Mouse (Mus musculus) midbrain, embryonic 13.5 days (tissue): ENCODE data around the gene Sh3pxd2a. TPM values are rescaled to one million over a fixed set of nuclear protein-coding genes. Genes with fewer than 3 reads are reported as not detected.

Experiments
- ATAC-seq: fragments of 200-750 bp; cut with Nextera tagmentation; 2 replicates; pipeline ENCODE4 v1.8.0; 2017; ENCODE audit warnings: mild to moderate bottlenecking, moderate TSS enrichment, moderate library complexity
- H3K27ac ChIP-seq: fragments of 300-500 bp; sonication (generic); 2 replicates; pipeline ENCODE4 v1.5.1; 2015; ENCODE audit warnings: inconsistent platforms, mild to moderate bottlenecking, moderate library complexity
- H3K27me3 ChIP-seq: fragments of 300-500 bp; sonication (generic); 2 replicates; pipeline ENCODE4 v1.6.1; 2015; ENCODE audit warnings: mild to moderate bottlenecking, inconsistent platforms
- H3K36me3 ChIP-seq: fragments of 300-500 bp; sonication (generic); 2 replicates; pipeline ENCODE4 v1.6.1; 2015; ENCODE audit warnings: mild to moderate bottlenecking, inconsistent platforms
- H3K4me1 ChIP-seq: fragments of 300-500 bp; sonication (generic); replicated peaks from 2 replicates; pipeline ENCODE4 v1.6.1; 2015; ENCODE audit warnings: inconsistent platforms
- H3K4me2 ChIP-seq: fragments of 300-500 bp; sonication (generic); replicated peaks from 2 replicates; pipeline ENCODE4 v1.6.1; 2015; ENCODE audit warnings: moderate library complexity, mild to moderate bottlenecking, inconsistent platforms
- H3K4me3 ChIP-seq: fragments of 300-500 bp; sonication (generic); replicated peaks from 2 replicates; pipeline ENCODE4 v1.5.1; 2015; ENCODE audit warnings: mild to moderate bottlenecking, inconsistent platforms
- H3K9ac ChIP-seq: fragments of 300-500 bp; sonication (generic); replicated peaks from 2 replicates; pipeline ENCODE4 v1.6.1; 2015; ENCODE audit warnings: mild to moderate bottlenecking, inconsistent platforms
- H3K9me3 ChIP-seq: fragments of 300-500 bp; sonication (generic); 2 replicates; pipeline ENCODE4 v1.6.1; 2016; ENCODE audit warnings: mild to moderate bottlenecking, inconsistent platforms
- WGBS: fragments of 180-500 bp; shearing (Covaris S2); methylation state at CpG from one replicate; pipeline ENCODE4 v1.1.7; 2015; 5-methylcytosine and 5-hydroxymethylcytosine counted together
- polyA plus RNA-seq: library from polyadenylated mRNA; unstranded; fragments of >200 nt; fragmentation: Nextera tagmentation; extraction: Ambion mirVana; gene quantifications from 2 replicates; pipeline ENCODE4 v1.2.1, GENCODE M21; 2015

Gene Sh3pxd2a
- polyA plus RNA-seq = 2.0 and 2.2 TPM in 2 replicates

DNA sequence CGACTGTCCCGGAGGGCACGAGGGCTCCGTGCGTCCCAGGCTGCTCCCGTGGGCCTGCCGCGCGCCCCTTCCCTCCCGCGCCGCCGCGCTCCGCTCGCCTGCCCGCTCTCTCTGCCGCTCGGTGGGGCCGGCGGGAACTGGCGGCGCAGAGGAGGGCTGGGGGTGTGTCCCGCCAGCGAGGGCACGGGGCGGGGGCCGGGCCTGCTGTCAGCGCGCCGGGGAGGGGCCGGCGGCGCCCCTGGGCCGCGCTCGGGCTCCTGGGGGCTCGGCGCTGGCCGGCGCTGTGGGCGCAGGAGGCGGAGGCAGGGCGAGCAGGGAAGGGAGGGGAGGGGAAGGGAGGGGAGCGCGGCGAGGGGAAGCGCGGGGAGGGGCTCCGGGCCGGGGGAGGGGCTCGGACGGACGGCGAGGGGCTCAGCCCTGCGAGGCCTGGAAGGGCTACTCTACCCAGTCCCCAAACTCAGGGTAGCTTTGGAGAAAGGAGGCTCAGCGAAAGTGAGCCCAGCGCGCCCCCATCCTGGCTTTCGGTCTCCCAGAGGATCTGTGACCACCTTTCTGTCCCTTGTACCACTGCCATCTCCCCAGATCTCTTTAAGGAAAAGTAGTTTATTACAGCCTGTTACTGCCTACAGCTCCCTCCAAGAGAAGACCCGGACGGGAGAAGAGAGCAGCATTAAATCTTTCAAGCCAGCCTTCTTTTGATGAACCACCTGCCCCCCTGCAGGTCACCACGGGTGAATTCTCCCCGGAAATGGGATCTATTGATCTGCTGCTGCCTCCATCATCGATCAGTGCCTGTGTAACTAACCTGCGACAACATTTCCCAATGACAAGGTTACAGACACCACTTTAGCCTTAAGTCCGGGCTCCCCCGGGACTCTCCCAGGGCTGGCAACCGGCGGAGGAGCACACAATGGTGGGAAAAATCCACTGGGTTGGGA lies at the start of gene Sh3pxd2a:
Gene Sh3pxd2a, minus strand, starts transcription at position 98 of the 938 bp plus-strand sequence.
- peak within 1 kb of the TSS; percentile 79 for H3K4me3 ChIP-seq
- WGBS = under 1% methylated on average over 47 of the region's 70 CpGs
- no peaks in the 10 kb centered on the region for H3K9me3 ChIP-seq
- no peaks in the 10 kb centered on the region for H3K36me3 ChIP-seq
- H3K27me3 ChIP-seq = no peaks in the 10 kb centered on the region
- ATAC-seq = peak; percentile 88
- peak within 1 kb of the TSS; percentile 79 for H3K27ac ChIP-seq
- peak within 1 kb of the TSS; percentile 95 for H3K4me2 ChIP-seq
- H3K9ac ChIP-seq = peak within 1 kb of the TSS; percentile 86
- peaks cover 37% of the 10 kb centered on the region for H3K4me1 ChIP-seq

DNA sequence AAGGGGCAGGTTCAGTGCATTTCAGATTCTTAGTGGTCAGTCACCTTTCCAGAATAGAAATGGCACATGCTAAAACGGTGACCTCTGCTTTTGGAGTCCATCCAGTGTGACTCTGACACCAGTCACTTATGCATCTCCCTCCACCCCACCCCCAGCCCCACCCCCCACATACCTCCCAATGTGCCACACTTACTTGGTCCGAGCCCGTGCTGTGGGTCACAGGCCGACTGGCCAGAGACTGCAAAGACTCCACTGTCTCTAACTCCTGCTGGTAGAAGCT lies 49.4 kb upstream of the Sh3pxd2a start:
- Histone ChIP-seq H3K36me3 (peaks cover 26% of the 10 kb centered on the region), H3K27me3 (no peaks in the 10 kb centered on the region), H3K9ac (no peak overlapping the region), H3K4me1 (peaks cover 16% of the 10 kb centered on the region), H3K4me2 (no peak overlapping the region), H3K4me3 (no peak overlapping the region), H3K27ac (no peak overlapping the region), H3K9me3 (no peaks in the 10 kb centered on the region)
- 80% methylated on average over 4 of the region's 4 CpGs for WGBS
- no peak for ATAC-seq

DNA sequence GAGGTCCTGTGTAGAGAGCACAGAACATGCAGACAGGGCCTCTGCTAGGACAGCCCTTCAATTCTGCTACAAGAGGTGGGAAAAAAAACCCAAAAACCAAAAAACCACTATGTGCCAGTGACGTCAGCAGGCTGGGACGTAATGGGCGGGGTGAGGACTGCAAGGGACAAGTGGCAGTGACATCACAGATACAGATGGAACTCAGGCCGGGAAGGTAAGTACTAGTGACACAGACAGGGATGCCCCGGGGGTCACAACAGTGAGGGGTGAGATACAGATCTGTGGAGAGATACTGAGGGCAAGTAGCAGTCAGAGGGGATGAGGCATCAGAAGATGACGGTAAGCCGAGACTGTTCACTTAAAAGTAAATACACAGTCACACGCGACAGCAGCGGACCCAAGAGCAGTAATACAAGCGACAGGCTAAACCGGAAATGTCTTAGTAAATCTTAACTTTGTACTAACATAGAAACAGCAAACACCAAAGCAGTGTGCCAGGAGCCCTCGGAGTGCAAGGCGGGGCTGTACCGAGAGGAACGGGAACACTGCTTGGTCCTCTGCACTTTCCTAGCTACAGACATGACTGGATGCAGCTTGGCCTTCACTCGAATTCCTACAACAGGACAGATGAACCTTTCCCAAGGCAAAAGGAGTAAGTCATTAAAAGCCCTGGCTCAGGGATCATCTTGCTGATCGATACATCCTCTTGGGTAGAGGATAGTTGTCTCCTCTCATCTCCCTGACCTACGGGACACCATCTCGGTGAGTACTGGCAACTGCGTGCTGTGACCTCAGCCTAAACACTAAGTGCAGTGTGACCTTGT lies 48.8 kb upstream of the Sh3pxd2a start:
- Histone ChIP-seq H3K27me3 (no peaks in the 10 kb centered on the region), H3K9me3 (no peaks in the 10 kb centered on the region), H3K4me1 (peaks cover 16% of the 10 kb centered on the region), H3K4me3 (no peak overlapping the region), H3K4me2 (no peak overlapping the region), H3K27ac (no peak overlapping the region), H3K36me3 (peaks cover 26% of the 10 kb centered on the region), H3K9ac (no peak overlapping the region)
- ATAC-seq = no peak
- 92% methylated on average over 21 of the region's 21 CpGs for WGBS

DNA sequence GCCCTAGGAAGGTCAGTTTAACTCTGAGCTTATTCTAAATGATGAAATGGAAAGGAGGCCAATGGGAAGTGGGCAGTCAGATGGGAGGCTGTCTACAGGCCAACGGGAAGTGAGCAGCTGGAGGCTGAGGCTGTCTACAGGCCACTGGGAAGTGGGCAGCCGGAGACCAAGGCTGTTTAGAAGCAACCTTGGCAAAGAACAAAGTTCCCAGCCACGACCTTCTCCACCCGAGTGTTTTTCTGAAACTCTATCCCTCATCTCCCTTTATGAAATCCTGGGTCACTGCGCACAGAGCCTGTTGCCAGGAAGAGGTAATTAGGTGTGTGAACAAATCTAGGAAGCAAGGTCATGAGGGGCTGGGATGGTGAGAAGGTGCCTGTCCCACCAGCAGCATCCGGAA lies 47.8 kb upstream of the Sh3pxd2a start:
- H3K4me1 ChIP-seq = peaks cover 22% of the 10 kb centered on the region
- peaks cover 26% of the 10 kb centered on the region for H3K36me3 ChIP-seq
- no peak overlapping the region for H3K4me3 ChIP-seq
- H3K4me2 ChIP-seq = no peak overlapping the region
- ATAC-seq = no peak
- H3K9ac ChIP-seq = no peak overlapping the region
- no peaks in the 10 kb centered on the region for H3K27me3 ChIP-seq
- H3K27ac ChIP-seq = no peak overlapping the region
- 89% methylated on average over 6 of the region's 6 CpGs for WGBS
- H3K9me3 ChIP-seq = no peaks in the 10 kb centered on the region

DNA sequence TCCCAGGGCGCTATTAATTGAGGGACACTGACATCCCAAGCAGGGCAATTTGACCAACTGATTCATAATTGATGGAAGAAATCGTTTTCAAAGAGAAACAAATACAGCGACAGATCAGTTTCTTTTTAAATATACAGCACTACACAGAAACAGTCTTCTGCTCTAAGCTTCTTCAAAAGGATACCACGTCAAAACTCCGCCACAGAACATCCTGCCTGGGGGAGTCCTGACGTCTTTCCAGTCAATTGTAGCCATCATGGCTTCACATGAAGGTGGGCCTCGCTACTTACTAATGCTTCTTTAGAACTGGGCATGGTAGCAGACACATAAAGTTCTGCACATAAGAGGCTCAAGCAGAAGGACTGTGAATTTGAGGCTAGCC lies 47.1 kb upstream of the Sh3pxd2a start:
- no peak for ATAC-seq
- Histone ChIP-seq H3K4me2 (peak overlapping the region; percentile 25), H3K4me3 (no peak overlapping the region), H3K27ac (peak overlapping the region; percentile 54), H3K9me3 (no peaks in the 10 kb centered on the region), H3K36me3 (peaks cover 26% of the 10 kb centered on the region), H3K9ac (0 out of 2 replicates have a peak overlapping the region, but pooled peaks have one; percentile 24), H3K27me3 (no peaks in the 10 kb centered on the region), H3K4me1 (peaks cover 22% of the 10 kb centered on the region)
- 62% methylated on average over 7 of the region's 7 CpGs for WGBS

DNA sequence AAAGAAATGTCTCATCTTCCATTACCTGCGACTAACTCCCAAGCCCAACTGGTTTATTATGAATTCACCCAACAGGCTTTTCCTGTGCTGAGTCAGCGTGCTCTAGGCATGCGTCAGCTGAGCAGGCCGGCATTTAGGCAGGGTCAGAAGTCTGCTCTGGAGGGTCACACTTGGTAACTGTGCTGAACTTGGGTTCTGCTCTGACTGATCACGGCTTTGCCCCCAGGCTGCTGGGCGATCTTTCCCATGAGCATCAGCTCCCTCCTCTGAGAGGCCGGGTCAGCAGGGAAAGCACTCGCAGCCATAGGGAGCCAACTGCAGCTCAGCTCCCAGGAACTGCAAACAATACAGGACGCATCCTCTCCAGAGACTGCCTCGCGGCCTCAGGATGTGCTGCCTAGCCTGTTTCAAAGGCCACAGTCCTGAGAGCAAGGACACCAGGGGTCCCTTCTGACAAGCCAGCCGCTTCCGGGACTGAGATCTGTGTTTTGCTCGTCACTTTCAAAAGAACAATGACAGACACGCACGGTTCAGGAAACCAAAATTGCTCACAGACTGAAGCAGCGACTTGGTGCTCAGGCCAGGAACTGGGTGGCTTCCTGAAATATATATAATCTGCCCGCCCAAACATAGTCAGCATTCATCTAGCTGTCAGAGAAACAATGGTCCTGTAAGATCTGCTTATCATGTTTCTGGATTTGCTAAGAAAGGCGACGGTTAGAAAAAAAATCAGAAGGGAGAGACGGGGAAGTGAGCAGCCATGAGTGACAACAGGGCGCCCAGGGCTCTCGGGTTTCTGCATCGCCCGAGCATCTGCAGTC lies 46.5 kb upstream of the Sh3pxd2a start:
- H3K9me3 ChIP-seq = no peaks in the 10 kb centered on the region
- H3K4me3 ChIP-seq = no peak overlapping the region
- peaks cover 23% of the 10 kb centered on the region for H3K36me3 ChIP-seq
- H3K27me3 ChIP-seq = no peaks in the 10 kb centered on the region
- WGBS = 24% methylated on average over 25 of the region's 25 CpGs
- ATAC-seq = peak; percentile 22; the same call in 1 of the 2 replicates
- H3K4me1 ChIP-seq = peaks cover 22% of the 10 kb centered on the region
- H3K27ac ChIP-seq = peak overlapping the region; percentile 54
- H3K4me2 ChIP-seq = peak overlapping the region; percentile 25
- H3K9ac ChIP-seq = peak overlapping the region; percentile 24; the same call in 1 of the 2 replicates

DNA sequence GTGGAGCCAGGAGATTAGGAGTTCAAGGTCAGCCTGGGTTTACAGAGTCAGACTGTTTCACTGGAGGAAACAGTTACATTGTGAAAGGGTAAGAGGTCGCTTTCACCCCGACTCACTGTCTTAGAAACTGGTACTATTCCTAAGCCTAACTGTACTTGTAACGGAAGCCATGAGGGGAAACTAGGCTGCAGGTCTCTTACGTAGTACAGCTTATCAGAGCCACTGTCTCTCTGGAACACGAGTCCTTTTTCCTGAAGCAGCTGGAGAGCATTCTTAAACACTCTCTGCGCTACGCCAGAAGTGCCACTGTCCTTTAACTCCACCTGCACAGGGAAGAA lies 45.9 kb upstream of the Sh3pxd2a start:
- Histone ChIP-seq H3K9ac (no peak overlapping the region), H3K27me3 (no peaks in the 10 kb centered on the region), H3K4me2 (no peak overlapping the region), H3K9me3 (no peaks in the 10 kb centered on the region), H3K36me3 (peaks cover 21% of the 10 kb centered on the region), H3K4me3 (no peak overlapping the region), H3K27ac (peak overlapping the region; percentile 54; the same call in 1 of the 2 replicates), H3K4me1 (peaks cover 22% of the 10 kb centered on the region)
- no peak for ATAC-seq
- WGBS = 86% methylated on average over 7 of the region's 7 CpGs

DNA sequence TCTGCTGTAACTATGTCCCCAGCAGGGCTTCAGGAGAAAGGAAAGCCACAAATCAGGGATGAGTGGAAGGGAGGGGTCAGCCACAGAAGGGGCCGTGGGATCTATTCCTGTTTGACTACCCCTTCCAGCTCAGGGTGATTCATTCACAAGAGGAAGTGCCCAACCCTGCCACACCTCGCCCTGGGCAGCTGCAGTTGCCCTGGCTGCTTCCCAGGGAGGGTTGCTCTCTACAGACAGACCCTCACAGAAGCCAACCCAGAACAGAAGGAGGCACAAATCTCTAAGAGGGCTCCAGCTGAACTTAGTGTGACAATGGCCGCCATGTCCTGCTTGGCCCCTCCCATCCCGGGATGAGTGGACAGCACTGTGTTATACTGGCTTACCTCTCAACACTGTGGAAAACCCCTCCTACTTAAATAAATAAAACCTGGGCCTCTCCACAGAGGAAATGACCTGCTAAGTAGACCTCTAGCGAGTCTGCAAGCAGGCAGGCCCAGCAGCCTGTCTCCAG lies 44.6 kb upstream of the Sh3pxd2a start:
- 81% methylated on average over 5 of the region's 5 CpGs for WGBS
- H3K4me1 ChIP-seq = peaks cover 22% of the 10 kb centered on the region
- H3K36me3 ChIP-seq = peaks cover 10% of the 10 kb centered on the region
- no peak overlapping the region for H3K27ac ChIP-seq
- H3K4me3 ChIP-seq = no peak overlapping the region
- H3K4me2 ChIP-seq = no peak overlapping the region
- H3K9me3 ChIP-seq = no peaks in the 10 kb centered on the region
- ATAC-seq = no peak
- H3K27me3 ChIP-seq = no peaks in the 10 kb centered on the region
- no peak overlapping the region; the same call in 1 of the 2 replicates for H3K9ac ChIP-seq

DNA sequence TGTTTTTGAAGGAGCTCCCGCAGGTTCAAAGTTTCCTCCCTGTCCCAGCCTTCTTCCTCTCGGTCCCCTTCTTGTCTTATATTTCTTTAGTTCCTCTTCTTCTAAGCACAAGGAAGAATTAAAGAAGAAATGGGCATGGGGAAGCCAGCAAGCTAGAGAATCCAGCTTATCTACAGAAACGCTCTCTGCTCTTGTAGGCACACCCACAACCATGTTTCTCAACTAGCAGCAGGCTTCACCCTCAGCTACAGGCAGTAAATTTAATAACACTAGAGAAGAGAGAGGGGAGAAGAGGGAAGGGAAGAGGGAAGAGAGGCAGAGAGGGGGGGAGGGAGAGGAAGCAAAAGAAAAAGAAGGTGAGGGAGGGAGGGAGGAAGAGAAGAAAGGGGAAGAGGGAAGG lies 44.0 kb upstream of the Sh3pxd2a start:
- no peak overlapping the region for H3K27ac ChIP-seq
- no peak overlapping the region for H3K4me3 ChIP-seq
- H3K9me3 ChIP-seq = no peaks in the 10 kb centered on the region
- no peak for ATAC-seq
- H3K4me2 ChIP-seq = no peak overlapping the region
- peaks cover 10% of the 10 kb centered on the region for H3K36me3 ChIP-seq
- H3K27me3 ChIP-seq = no peaks in the 10 kb centered on the region
- 81% methylated on average over 3 of the region's 3 CpGs for WGBS
- peaks cover 22% of the 10 kb centered on the region for H3K4me1 ChIP-seq
- no peak overlapping the region for H3K9ac ChIP-seq

DNA sequence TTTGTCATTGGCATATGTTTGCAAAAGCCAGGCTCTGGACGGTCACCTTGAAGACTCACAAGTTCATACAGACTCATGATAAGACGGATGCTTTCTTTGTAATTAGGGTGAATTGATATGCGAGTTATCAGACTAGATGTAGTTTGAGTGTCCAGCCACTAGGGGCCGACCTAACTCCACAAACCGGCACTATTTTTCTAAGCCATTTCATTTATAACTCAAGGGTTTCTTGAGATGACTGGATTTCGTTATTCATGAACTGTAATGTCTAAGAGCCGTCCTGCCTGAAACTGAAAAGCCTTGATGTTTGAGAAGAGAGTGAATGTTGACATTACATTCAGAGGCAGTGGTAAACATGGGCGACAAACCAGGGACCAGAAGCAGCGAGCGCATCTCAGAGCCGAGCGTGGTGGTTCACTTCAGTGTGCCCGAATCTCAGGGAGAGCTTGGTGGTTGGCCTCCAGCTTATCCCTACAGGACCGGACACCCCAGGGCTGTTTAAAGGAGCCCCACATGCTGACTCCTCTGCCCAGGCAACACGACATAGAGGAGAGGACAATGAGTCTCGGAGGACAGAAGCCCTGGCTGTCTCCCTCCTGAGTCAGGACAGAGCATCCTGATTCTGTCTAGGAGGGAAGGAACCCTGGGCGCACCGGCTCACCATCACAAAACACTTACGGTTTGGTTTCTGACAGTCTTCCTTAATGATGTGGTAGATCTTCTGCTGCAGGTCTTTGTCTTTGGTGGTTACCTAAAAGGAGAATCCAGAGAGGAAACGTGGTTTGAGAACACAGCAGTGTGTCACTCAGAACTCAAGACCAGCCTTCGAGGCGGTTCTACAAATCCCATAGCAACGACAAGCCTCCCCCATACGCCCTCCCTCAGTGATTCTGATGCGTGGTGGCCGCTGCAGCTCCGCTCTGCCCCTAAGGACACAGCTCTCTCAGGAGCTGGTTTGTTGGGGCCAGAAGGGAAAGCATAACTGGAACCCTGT lies 43.2 kb upstream of the Sh3pxd2a start:
- Histone ChIP-seq H3K36me3 (peaks cover 10% of the 10 kb centered on the region), H3K9ac (0 out of 2 replicates have a peak overlapping the region, but pooled peaks have one; percentile 23)
- ATAC-seq = peak; percentile 21; the same call in 1 of the 2 replicates

More for the DNA sequence above, 43.2 kb upstream of the Sh3pxd2a start:
- Histone ChIP-seq H3K4me2 (no peak overlapping the region), H3K4me1 (peaks cover 22% of the 10 kb centered on the region), H3K9me3 (no peaks in the 10 kb centered on the region), H3K4me3 (no peak overlapping the region), H3K27me3 (no peaks in the 10 kb centered on the region), H3K27ac (no peak overlapping the region)
- 51% methylated on average over 27 of the region's 27 CpGs for WGBS
